Mouse (Mus musculus) lung, postnatal 0 days (tissue): Measurements from ENCODE around the gene Pabpn1l. TPM values are rescaled to one million over a fixed set of nuclear protein-coding genes. Genes with fewer than 3 reads are reported as not detected.

Source experiments
- ATAC-seq: fragments of 200-750 bp; cut with Nextera tagmentation; 2 replicates; pipeline ENCODE4 v1.8.0; 2017; ENCODE audit warnings: moderate library complexity
- DNase-seq: peaks from one replicate; pipeline ENCODE4 v3.0.0-alpha.2; 2016; ENCODE audit warnings: low spot score
- H3K27ac ChIP-seq: fragments of 300-500 bp; sonication (generic); 2 replicates; pipeline ENCODE4 v1.5.1; 2014; ENCODE audit warnings: antibody characterized with exemption, mild to moderate bottlenecking, low read length, mixed read lengths
- H3K27me3 ChIP-seq: fragments of 300-500 bp; sonication (generic); replicated peaks from 2 replicates; pipeline ENCODE4 v1.6.1; 2014; ENCODE audit warnings: low read length, mixed read lengths; ENCODE audit not compliant: insufficient read depth
- H3K36me3 ChIP-seq: fragments of 300-500 bp; sonication (generic); 2 replicates; pipeline ENCODE4 v1.6.1; 2014; ENCODE audit warnings: low read length, mixed read lengths; ENCODE audit not compliant: insufficient read depth
- H3K4me1 ChIP-seq: fragments of 300-500 bp; sonication (generic); 2 replicates; pipeline ENCODE4 v1.6.1; 2014; ENCODE audit warnings: antibody characterized with exemption, low read depth, low read length, mixed read lengths; ENCODE audit not compliant: insufficient read depth
- H3K4me2 ChIP-seq: fragments of 300-500 bp; sonication (generic); replicated peaks from 2 replicates; pipeline ENCODE4 v1.6.1; 2014; ENCODE audit warnings: low read depth, mild to moderate bottlenecking, low read length, moderate library complexity, mixed read lengths
- H3K4me3 ChIP-seq: fragments of 300-500 bp; sonication (generic); 2 replicates; pipeline ENCODE4 v1.5.1; 2014; ENCODE audit warnings: low read depth, low read length
- H3K9ac ChIP-seq: fragments of 300-500 bp; sonication (generic); replicated peaks from 2 replicates; pipeline ENCODE4 v1.6.1; 2014; ENCODE audit warnings: low read depth, mild to moderate bottlenecking
- H3K9me3 ChIP-seq: fragments of 300-500 bp; sonication (generic); 2 replicates; pipeline ENCODE4 v1.6.1; 2016; ENCODE audit warnings: low read length, mixed read lengths
- CTCF ChIP-seq: IDR thresholded peaks from 2 replicates; pipeline ENCODE4 v1.5.1; 2016; ENCODE audit warnings: antibody characterized with exemption, mild to moderate bottlenecking
- EP300 ChIP-seq: IDR thresholded peaks from 2 replicates; pipeline ENCODE4 v1.6.1; 2016; ENCODE audit warnings: antibody characterized with exemption, mild to moderate bottlenecking, control low read depth
- WGBS: fragments of 180-500 bp; shearing (Covaris S2); extraction: QIAGEN DNeasy Blood & Tissue Kit; methylation state at CpG from one replicate; pipeline ENCODE4 v1.1.7; 2014; 5-methylcytosine and 5-hydroxymethylcytosine counted together
- polyA plus RNA-seq: library from polyadenylated mRNA; unstranded; fragments of >200 nt; fragmentation: Nextera tagmentation; extraction: Ambion mirVana; gene quantifications from 2 replicates; pipeline ENCODE4 v1.2.1, GENCODE M21; 2015

Pabpn1l gene
- polyA plus RNA-seq, 1 experiment from 2014 or later: not detected

DNA sequence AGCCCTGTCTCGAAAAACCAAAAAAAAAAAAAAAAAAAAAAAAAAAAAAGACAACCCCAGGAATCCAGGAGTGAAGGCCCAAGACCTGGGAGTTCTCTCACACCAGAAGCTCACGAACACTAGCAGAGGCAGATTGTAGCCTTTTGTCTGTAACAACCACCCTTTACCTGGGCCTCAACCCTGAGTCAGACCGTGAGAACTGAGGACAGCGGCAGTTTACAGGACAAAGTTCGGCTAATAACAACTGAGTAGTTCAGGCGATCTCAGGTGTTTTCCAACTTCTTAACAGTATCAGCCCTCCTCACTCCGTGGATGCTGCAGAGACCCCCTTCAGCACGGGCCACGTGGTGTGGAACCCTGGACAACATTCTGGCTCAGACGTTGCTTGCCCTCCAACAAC is 35.8 kb downstream of the Pabpn1l start:
- Histone ChIP-seq H3K9me3 (no peaks in the 10 kb centered on the region), H3K27me3 (no peaks in the 10 kb centered on the region), H3K36me3 (no peaks in the 10 kb centered on the region), H3K4me3 (no peak overlapping the region), H3K4me2 (no peak overlapping the region), H3K4me1 (no peaks in the 10 kb centered on the region), H3K9ac (no peak overlapping the region), H3K27ac (no peak overlapping the region)
- DNase-seq (no peak), ATAC-seq (no peak)
- 83% methylated on average over 10 of the region's 10 CpGs for WGBS
- no peak for TF ChIP-seq CTCF
- TF ChIP-seq EP300: no peak

DNA sequence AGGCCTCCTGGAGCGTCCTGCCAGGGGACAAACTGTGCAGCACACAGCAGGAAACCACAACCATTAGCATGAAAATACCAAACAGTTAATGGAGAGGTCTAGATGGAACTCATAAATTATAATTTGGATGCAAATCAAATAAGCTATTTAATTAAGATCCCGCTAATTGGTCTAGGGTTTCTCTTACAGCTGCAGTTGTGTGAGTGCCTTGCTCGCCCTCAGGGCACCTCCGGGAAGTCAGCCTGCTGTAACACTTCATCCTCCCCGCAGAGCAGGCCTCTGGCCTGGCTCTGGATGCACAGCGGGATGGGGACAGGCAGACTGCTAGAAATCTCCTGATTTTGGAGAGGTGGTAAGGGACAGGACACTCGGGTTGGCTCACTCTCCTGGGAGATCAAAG is 36.4 kb downstream of the Pabpn1l start:
- Histone ChIP-seq H3K27me3 (no peaks in the 10 kb centered on the region), H3K36me3 (no peaks in the 10 kb centered on the region), H3K9ac (no peak overlapping the region), H3K27ac (no peak overlapping the region), H3K4me2 (no peak overlapping the region), H3K4me3 (no peak overlapping the region), H3K9me3 (no peaks in the 10 kb centered on the region), H3K4me1 (no peaks in the 10 kb centered on the region)
- ATAC-seq: no peak
- TF ChIP-seq EP300 (no peak), CTCF (no peak)
- DNase-seq: no peak
- WGBS: 77% methylated on average over 7 of the region's 7 CpGs

DNA sequence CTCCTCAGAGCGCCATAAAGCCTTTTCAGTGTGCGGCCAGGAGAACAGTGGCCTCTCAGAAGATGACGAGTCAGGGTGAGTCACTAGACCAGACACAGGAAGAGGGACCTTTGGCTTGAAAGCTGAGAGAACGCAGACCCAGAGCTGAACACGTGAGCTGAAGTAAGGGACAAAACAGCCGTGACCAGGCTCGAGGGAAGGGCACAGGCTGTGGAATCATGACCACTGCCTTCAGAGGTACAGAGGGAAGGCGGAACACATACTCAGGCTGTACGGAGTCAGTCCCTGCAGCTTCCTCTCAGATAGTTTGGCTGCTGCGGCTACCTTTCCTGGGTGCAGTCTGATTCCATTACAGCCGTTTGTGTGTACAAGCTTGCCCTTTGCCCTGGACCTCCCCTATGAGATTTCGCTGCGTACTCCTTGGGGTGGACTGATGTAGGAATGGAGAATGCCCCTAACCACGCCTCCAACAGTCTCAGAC is 37.1 kb downstream of the Pabpn1l start:
- 34% methylated on average over 14 of the region's 14 CpGs for WGBS
- TF ChIP-seq EP300: no peak
- no peak for TF ChIP-seq CTCF

DNA sequence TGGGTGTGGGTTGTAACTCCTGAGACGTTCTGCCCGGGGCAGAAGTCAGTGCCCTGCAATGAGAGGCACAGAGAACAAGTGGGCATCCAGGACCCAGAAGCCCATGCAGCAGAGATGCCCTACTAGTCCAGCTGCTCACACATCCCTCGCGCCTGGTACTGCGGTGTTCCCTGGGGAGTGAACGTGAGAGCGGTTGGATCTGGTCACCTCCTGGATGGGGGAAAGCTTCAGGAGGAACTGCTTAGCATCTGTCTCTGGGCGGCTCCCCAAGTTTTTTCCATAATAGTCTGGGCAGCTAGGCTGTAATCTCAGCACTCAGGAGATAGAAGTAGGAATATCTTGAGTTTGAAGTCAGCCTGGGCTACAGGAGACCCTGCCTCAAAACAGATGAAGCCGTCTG is 37.6 kb downstream of the Pabpn1l start:
- DNase-seq: no peak
- 82% methylated on average over 9 of the region's 9 CpGs for WGBS
- TF ChIP-seq CTCF: no peak
- TF ChIP-seq EP300: no peak

More for the DNA sequence above, 37.1 kb downstream of the Pabpn1l start:
- DNase-seq (peak; percentile 48), ATAC-seq (peak; percentile 52)
- Histone ChIP-seq H3K27me3 (no peaks in the 10 kb centered on the region), H3K36me3 (no peaks in the 10 kb centered on the region), H3K4me2 (no peak overlapping the region), H3K9me3 (no peaks in the 10 kb centered on the region), H3K4me3 (no peak overlapping the region), H3K4me1 (no peaks in the 10 kb centered on the region), H3K9ac (no peak overlapping the region), H3K27ac (no peak overlapping the region)

DNA sequence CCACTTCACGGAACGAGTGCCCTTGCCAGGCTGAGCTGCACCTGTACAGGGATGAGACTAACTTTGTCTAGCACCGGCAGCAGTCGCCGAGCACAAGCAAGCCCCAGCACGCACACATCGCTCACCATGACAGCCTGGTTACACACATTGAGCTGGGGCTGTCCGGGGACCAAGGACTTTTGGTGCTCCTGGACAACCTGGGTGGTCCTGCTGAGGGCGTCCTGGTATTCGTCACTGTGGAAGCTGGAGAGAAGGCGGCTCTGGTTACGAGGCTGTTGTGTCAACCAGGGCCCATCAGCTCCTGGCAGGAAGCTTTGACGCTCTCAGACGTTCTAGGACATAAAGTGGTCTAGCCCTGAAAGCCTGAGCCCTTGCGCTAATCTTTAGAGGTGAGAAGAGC is 41.6 kb downstream of the Pabpn1l start:
- H3K9me3 ChIP-seq: no peaks in the 10 kb centered on the region
- ATAC-seq (no peak), DNase-seq (no peak)
- no peak overlapping the region for H3K27ac ChIP-seq
- H3K27me3 ChIP-seq: no peaks in the 10 kb centered on the region
- no peak overlapping the region for H3K9ac ChIP-seq
- H3K4me1 ChIP-seq: peaks cover 9% of the 10 kb centered on the region; the same call in 1 of the 2 replicates
- H3K36me3 ChIP-seq: no peaks in the 10 kb centered on the region
- WGBS: 26% methylated on average over 15 of the region's 15 CpGs
- no peak for TF ChIP-seq CTCF
- no peak for TF ChIP-seq EP300
- H3K4me3 ChIP-seq: no peak overlapping the region
- no peak overlapping the region for H3K4me2 ChIP-seq

More for the DNA sequence above, 37.6 kb downstream of the Pabpn1l start:
- ATAC-seq: no peak
- Histone ChIP-seq H3K9me3 (no peaks in the 10 kb centered on the region), H3K4me1 (no peaks in the 10 kb centered on the region), H3K27ac (no peak overlapping the region), H3K9ac (no peak overlapping the region), H3K4me3 (no peak overlapping the region), H3K4me2 (no peak overlapping the region), H3K27me3 (no peaks in the 10 kb centered on the region), H3K36me3 (no peaks in the 10 kb centered on the region)

DNA sequence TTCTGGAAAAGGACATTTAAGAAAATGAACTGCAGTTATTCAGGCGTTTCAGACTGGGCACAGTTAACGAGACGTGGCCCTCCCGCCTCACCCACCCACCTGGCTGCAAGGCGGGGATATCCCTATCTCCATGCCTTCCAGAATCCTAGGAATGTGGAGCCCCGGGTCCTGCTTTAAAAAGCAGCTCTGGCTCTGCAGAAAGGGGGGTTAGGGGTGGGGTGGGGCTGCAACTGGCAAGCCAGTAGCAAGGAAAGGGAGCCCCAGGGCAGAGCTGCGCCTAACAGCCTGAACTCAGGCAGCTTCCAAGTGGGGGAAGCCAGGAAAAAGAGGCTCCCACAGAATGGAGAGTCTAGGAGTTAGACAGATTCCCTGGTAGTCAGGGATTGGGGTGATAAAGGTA is 43.3 kb downstream of the Pabpn1l start:
- Histone ChIP-seq H3K4me1 (peaks cover 21% of the 10 kb centered on the region; the same call in 1 of the 2 replicates), H3K9ac (no peak overlapping the region), H3K27me3 (no peaks in the 10 kb centered on the region), H3K4me3 (no peak overlapping the region), H3K27ac (no peak overlapping the region), H3K36me3 (no peaks in the 10 kb centered on the region), H3K4me2 (no peak overlapping the region), H3K9me3 (no peaks in the 10 kb centered on the region)
- 32% methylated on average over 7 of the region's 7 CpGs for WGBS
- no peak for TF ChIP-seq CTCF
- no peak for TF ChIP-seq EP300
- no peak for ATAC-seq
- no peak for DNase-seq

DNA sequence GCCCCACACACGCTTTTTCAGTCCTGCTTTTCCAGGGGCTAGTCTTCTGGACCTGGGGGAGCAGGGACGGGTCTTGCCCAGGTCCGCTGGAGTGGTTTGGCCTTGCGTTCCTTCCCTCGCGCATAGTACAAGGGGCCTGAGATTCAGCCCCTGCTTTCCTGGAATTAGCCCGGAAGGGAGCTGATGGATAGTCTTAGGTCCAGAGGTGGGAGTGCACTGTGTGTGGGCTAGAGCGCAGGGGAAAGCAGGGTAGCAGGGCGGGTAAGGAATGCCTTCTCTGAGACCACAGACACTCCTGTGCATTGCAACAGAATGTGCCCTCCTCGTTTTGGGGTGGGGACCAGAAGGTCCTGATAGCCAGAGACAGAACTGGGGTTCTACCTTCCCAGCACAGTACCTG is 45.4 kb downstream of the Pabpn1l start:
- Histone ChIP-seq H3K36me3 (no peaks in the 10 kb centered on the region), H3K27ac (no peak overlapping the region; the same call in 1 of the 2 replicates), H3K4me1 (peaks cover 21% of the 10 kb centered on the region; the same call in 1 of the 2 replicates), H3K4me2 (peak overlapping the region; percentile 95), H3K27me3 (no peaks in the 10 kb centered on the region), H3K4me3 (peak overlapping the region; percentile 61; the same call in 1 of the 2 replicates), H3K9ac (no peak overlapping the region), H3K9me3 (no peaks in the 10 kb centered on the region)
- no peak for TF ChIP-seq CTCF
- TF ChIP-seq EP300: no peak
- WGBS: 22% methylated on average over 10 of the region's 10 CpGs
- DNase-seq (no peak), ATAC-seq (peak; percentile 10; the same call in 1 of the 2 replicates)
